Mouse (Mus musculus) embryonic facial prominence, embryonic 10.5 days (tissue): Measurements from ENCODE around the gene Ttll11. TPM values are rescaled to one million over a fixed set of nuclear protein-coding genes. Genes with fewer than 3 reads are reported as not detected.

Source experiments
- DNase-seq: peaks from one replicate; pipeline ENCODE4 v3.0.0-alpha.2; 2017; ENCODE audit warnings: low spot score
- H3K27ac ChIP-seq: fragments of 300-500 bp; sonication (generic); replicated peaks from 2 replicates; pipeline ENCODE4 v1.5.1; 2016; ENCODE audit warnings: mild to moderate bottlenecking
- H3K27me3 ChIP-seq: fragments of 300-500 bp; sonication (generic); replicated peaks from 2 replicates; pipeline ENCODE4 v1.6.1; 2016; ENCODE audit warnings: low read depth, mild to moderate bottlenecking; ENCODE audit not compliant: poor library complexity, severe bottlenecking
- H3K36me3 ChIP-seq: fragments of 300-500 bp; sonication (generic); replicated peaks from 2 replicates; pipeline ENCODE4 v1.6.1; 2016; ENCODE audit warnings: mild to moderate bottlenecking, moderate library complexity
- H3K4me1 ChIP-seq: fragments of 300-500 bp; sonication (generic); 2 replicates; pipeline ENCODE4 v1.6.1; 2016
- H3K4me3 ChIP-seq: fragments of 300-500 bp; sonication (generic); 2 replicates; pipeline ENCODE4 v1.5.1; 2016; ENCODE audit warnings: mild to moderate bottlenecking, moderate library complexity
- H3K9me3 ChIP-seq: fragments of 300-500 bp; sonication (generic); 2 replicates; pipeline ENCODE4 v1.6.1; 2016; ENCODE audit warnings: mild to moderate bottlenecking
- WGBS: fragments of 180-500 bp; shearing (Covaris S2); methylation state at CpG from one replicate; pipeline ENCODE4 v1.1.7; 2016; 5-methylcytosine and 5-hydroxymethylcytosine counted together
- polyA plus RNA-seq: library from polyadenylated mRNA; unstranded; fragments of >200 nt; fragmentation: Nextera tagmentation; extraction: Ambion mirVana; gene quantifications from 2 replicates; pipeline ENCODE4 v1.2.1, GENCODE M21; 2016

Ttll11 gene
- polyA plus RNA-seq, 1 experiment from 2014 or later, result 0.85 TPM

DNA sequence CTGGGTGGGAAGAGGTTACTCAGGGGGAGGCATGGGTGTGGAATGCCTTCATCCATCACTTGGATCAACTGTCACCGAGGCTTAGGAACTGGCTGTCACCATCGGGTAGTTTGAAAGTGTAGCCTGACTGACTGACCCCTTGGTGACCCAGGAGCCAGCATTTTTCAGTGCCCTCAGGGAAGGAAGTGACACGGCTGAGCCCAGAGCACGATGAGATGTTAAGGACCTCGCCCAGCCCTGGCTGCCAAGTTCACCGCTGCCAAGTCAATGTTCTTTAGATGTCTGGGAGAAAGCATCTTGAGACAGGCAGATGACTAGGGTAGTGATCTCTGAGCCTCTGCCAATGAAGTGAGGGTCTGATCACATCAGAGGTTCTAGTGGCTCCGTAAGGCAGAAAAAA, 95.4 kb downstream of the Ttll11 start:
- 39% methylated on average over 7 of the region's 7 CpGs for WGBS
- H3K4me3 ChIP-seq, result no peak overlapping the region
- DNase-seq, result peak; percentile 17
- H3K27ac ChIP-seq, result no peak overlapping the region
- H3K36me3 ChIP-seq, result no peaks in the 10 kb centered on the region
- H3K27me3 ChIP-seq, result peaks cover 24% of the 10 kb centered on the region
- peaks cover 32% of the 10 kb centered on the region for H3K4me1 ChIP-seq
- H3K9me3 ChIP-seq, result no peaks in the 10 kb centered on the region

DNA sequence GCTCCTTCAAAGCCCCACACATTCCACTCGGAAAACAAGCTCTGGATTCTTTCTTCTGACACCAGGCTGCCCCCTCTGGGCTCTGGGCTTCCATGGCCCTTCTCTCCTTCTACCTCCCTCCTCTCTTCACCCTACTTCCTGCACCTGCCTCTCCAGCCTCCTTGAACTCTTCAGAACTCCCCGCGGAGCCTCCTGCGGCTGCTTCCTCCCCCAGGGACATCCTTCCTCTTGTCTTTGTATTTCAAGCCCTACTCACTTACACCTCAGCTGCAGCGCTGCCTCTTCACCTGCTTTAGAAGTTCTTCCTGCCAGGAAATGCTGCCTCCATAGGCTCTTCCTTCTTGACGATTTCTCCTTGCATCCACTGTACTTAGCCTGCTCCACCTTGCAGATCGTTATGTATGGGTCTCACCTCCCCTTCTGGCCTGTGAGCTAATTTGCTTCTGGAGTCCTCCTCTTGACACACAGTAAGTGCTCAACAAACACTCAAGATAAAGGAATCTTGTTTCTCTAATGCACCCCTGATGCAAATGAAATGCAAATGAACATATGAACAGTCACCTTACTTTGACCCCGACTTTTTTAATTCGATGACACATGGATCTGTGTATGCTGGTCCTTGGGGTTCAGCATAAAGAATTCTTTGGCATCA, 97.3 kb downstream of the Ttll11 start:
- Histone ChIP-seq H3K27me3 (peaks cover 37% of the 10 kb centered on the region), H3K4me1 (peaks cover 33% of the 10 kb centered on the region), H3K9me3 (no peaks in the 10 kb centered on the region), H3K36me3 (no peaks in the 10 kb centered on the region), H3K27ac (no peak overlapping the region), H3K4me3 (no peak overlapping the region)
- 55% methylated on average over 9 of the region's 9 CpGs for WGBS
- DNase-seq, result no peak

DNA sequence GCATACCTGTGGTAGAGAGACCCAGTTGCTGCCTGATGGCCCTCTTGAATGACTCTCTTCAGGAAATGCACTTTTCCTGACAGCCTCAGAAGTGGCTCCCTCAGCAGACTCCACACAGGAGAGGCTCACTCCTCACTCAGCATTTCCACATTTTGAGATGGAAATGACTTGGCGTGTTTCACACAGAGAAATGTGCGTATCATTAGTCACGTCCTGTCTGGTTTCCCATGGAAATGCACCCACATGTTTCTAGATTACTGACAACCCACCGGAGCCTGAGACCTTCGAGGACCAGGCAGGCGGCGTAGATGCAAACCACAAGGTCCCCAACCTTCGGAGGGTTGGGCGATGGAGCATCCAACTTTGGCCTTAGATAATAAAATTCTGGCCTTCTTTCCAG, 97.8 kb downstream of the Ttll11 start:
- Histone ChIP-seq H3K36me3 (no peaks in the 10 kb centered on the region), H3K4me3 (no peak overlapping the region), H3K27me3 (peaks cover 37% of the 10 kb centered on the region), H3K27ac (no peak overlapping the region), H3K9me3 (no peaks in the 10 kb centered on the region), H3K4me1 (peaks cover 36% of the 10 kb centered on the region)
- WGBS, result 88% methylated on average over 9 of the region's 9 CpGs
- DNase-seq, result no peak

DNA sequence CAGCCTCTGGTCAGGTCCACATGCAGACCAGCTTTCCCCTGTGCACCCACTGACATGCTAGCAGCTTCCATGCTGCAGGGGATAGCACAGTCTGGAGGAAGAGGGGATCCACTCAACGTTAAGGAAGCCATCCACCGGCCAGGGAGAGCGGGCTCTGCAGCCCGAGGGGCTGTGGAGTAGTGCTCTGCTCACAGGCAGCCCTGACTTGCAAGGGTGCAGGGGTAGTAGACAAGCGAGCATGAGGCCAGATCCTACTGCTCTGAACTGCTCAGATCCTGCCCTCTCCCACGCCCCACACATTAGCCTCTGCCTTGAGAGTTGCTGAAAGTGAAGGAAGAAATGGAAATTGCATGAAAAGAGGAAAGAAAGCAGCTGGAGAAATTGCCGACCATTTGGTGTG, 99.4 kb downstream of the Ttll11 start:
- no peak overlapping the region for H3K4me3 ChIP-seq
- no peaks in the 10 kb centered on the region for H3K9me3 ChIP-seq
- no peaks in the 10 kb centered on the region for H3K36me3 ChIP-seq
- peaks cover 36% of the 10 kb centered on the region for H3K4me1 ChIP-seq
- no peak for DNase-seq
- WGBS, result 58% methylated on average over 7 of the region's 7 CpGs
- H3K27me3 ChIP-seq, result peaks cover 37% of the 10 kb centered on the region
- H3K27ac ChIP-seq, result no peak overlapping the region

DNA sequence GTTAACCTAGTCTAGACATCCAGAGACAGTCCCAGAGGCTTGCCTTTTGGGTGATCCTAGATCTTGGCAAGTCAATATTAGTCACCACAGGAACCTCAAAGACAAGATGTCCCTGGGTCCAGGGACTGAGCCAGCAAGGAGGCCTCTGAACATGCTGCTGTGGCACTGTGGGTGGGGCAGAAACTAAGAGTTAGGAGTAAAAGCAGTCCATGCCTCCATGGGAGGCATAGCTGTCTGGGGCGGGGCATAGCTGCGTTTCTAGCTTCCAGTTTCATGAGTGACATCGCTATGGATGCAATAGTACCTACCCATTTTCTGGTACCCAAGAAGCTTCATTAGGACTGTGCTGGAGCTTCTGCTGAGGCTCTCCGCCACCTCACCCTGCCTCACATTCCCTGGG, 99.8 kb downstream of the Ttll11 start:
- peaks cover 37% of the 10 kb centered on the region for H3K27me3 ChIP-seq
- H3K27ac ChIP-seq, result no peak overlapping the region
- H3K36me3 ChIP-seq, result no peaks in the 10 kb centered on the region
- no peak overlapping the region for H3K4me3 ChIP-seq
- 79% methylated on average over 4 of the region's 4 CpGs for WGBS
- peaks cover 34% of the 10 kb centered on the region for H3K4me1 ChIP-seq
- H3K9me3 ChIP-seq, result no peaks in the 10 kb centered on the region
- DNase-seq, result no peak

DNA sequence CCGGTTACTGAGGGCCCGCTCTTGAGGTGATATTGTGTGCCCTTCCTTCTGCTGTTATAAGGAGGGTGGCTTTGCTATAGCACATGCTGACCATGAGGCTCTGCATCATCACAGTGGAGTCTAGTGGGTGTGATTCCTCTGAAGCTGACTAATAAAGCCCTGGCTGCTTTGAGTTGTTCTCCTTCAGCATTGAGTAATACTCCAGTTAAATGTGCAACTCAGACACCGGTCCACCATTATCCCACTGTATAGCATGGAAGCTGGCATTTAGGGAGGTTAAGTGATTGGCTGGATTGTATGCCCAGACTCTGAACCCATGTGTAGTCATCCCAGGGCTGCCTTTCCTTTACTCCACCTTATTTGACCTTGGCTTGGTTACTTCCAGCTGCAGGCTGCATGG, 101.2 kb downstream of the Ttll11 start:
- no peak for DNase-seq
- Histone ChIP-seq H3K9me3 (no peaks in the 10 kb centered on the region), H3K27ac (no peak overlapping the region), H3K36me3 (no peaks in the 10 kb centered on the region), H3K4me1 (peaks cover 24% of the 10 kb centered on the region), H3K4me3 (no peak overlapping the region), H3K27me3 (peaks cover 37% of the 10 kb centered on the region)
- WGBS, result 94% methylated on average over 3 of the region's 3 CpGs

DNA sequence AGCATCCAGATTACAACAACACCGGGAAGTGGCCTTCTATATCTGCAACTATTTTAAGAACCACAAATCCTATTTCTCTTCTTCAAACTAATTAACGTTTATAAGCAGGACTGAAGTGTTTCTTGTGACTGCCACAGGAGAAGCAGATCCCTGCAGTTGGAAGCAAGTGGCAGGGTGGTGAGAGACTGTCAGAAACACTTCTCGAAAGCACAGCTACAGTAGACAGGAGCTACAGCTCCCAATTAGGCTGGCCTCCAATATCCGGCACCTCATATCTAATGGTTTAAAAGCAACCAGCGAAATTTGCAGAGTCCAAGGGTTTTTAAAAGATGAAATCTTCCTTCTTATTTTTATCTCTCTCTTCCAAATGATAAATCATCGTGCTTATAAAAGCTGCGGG, 104.1 kb downstream of the Ttll11 start:
- Histone ChIP-seq H3K36me3 (no peaks in the 10 kb centered on the region), H3K4me3 (no peak overlapping the region), H3K4me1 (peaks cover 16% of the 10 kb centered on the region), H3K27me3 (peaks cover 25% of the 10 kb centered on the region), H3K27ac (no peak overlapping the region), H3K9me3 (no peaks in the 10 kb centered on the region)
- DNase-seq, result no peak
- 89% methylated on average over 7 of the region's 7 CpGs for WGBS

DNA sequence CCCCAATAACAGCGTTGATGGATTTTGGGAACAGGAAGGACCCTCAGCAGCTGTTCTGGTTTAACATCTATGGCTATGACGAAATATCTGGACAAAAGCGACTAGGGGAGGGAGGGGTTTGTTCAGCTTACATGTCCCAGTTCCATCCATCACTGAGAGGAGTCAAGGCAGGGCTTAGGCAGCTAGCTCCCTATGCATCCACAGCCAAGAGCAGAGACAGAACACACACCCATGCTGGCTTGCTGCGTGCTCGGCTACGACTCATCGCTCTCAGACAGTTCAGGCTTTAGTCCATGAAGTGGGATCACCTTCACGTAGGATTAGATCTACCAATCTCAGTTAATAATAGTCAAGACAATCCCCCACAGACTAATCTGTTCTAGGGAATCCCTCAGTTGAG, 105.3 kb downstream of the Ttll11 start:
- H3K36me3 ChIP-seq, result no peaks in the 10 kb centered on the region
- peaks cover 6% of the 10 kb centered on the region; the same call in 1 of the 2 replicates for H3K4me1 ChIP-seq
- H3K27me3 ChIP-seq, result peaks cover 15% of the 10 kb centered on the region
- 85% methylated on average over 8 of the region's 8 CpGs for WGBS
- no peak overlapping the region for H3K4me3 ChIP-seq
- DNase-seq, result no peak
- no peaks in the 10 kb centered on the region for H3K9me3 ChIP-seq
- H3K27ac ChIP-seq, result no peak overlapping the region

DNA sequence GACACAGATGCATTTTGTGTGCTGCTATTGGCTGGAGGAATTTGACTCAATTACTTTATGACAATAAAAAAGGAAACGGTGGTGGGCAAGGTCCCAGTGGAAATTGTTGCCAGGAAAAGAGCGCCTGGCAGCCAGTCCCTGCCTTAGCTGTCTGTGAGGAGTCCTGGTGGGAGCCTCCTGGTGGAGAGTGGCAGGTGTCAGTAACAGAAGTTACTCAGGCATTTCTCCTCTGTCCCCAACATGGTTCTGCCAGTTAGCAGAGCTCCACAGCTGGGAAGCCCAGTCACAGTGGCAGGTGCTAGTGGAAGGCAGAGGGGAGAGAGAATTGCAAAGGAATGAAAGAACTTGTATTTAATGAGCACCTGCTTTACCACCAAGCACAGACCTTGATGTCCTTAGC, 110.5 kb downstream of the Ttll11 start:
- no peaks in the 10 kb centered on the region for H3K4me1 ChIP-seq
- H3K9me3 ChIP-seq, result no peaks in the 10 kb centered on the region
- no peaks in the 10 kb centered on the region for H3K27me3 ChIP-seq
- no peak overlapping the region for H3K27ac ChIP-seq
- DNase-seq, result no peak
- 74% methylated on average over 2 of the region's 2 CpGs for WGBS
- no peak overlapping the region for H3K4me3 ChIP-seq
- H3K36me3 ChIP-seq, result no peaks in the 10 kb centered on the region

DNA sequence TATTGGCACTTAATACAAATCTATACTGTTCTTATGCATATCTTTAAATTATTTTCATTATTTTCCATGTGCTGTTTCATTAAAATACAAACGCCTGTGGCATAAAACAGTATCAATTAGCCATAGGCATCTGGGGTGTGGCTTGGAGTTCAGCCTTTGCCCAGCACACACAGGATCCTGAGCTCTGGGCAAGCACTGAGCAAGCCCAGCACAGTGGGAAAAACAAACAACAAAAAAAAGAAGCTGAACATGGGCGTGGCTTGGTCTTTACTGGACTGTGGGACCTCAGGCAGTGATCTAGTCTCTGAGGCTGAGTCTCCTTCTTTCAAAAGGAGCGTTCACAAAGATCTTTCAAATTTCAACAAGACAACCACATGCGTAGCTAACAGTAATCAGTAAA, 116.4 kb downstream of the Ttll11 start:
- peaks cover 8% of the 10 kb centered on the region; the same call in 1 of the 2 replicates for H3K4me1 ChIP-seq
- H3K27ac ChIP-seq, result no peak overlapping the region
- no peak overlapping the region for H3K4me3 ChIP-seq
- no peaks in the 10 kb centered on the region; the same call in 1 of the 2 replicates for H3K27me3 ChIP-seq
- no peaks in the 10 kb centered on the region for H3K36me3 ChIP-seq
- no peaks in the 10 kb centered on the region for H3K9me3 ChIP-seq
- 77% methylated on average over 4 of the region's 4 CpGs for WGBS
- DNase-seq, result no peak

DNA sequence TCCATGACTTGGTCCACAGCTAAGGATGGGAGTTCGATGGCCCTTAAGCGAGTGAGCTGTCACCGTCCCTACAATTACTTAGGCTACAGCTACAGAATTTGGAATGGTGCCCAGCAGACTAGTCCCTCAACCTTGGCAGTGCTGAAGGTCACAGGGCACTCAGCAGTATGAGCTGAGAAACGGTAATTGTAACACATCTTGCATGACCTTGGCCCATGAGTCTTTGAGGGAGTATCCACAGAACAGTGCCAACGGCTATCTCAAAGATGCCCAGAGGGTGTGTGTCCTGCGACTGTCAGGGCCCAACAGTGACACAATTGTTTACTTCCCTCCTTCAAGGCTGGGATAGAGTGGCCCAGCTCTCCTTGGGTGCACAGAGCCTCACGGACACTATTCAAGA, 118.5 kb downstream of the Ttll11 start:
- Histone ChIP-seq H3K27me3 (no peaks in the 10 kb centered on the region; the same call in 1 of the 2 replicates), H3K4me1 (peaks cover 10% of the 10 kb centered on the region; the same call in 1 of the 2 replicates), H3K4me3 (no peak overlapping the region), H3K27ac (no peak overlapping the region), H3K36me3 (no peaks in the 10 kb centered on the region), H3K9me3 (no peaks in the 10 kb centered on the region)
- no peak for DNase-seq
- WGBS, result 83% methylated on average over 7 of the region's 7 CpGs

DNA sequence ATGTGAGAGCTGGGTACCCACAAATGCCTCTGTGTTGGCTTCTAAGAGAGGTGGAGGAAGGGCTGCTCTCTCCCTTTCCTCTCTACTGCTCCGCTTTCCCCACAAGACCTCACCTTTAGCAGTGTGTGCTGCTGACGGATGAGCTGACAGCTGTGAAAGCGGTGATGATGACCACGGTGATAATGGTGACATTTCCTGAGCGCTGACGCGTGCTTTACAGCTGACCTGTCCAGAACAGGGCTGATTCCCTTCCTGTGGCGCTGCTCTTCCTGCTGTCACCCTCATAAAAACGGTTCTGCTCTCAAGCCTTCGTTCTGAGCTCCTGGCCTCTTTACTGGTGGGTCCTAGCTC, 119.3 kb downstream of the Ttll11 start:
- DNase-seq, result no peak
- no peak overlapping the region for H3K4me3 ChIP-seq
- WGBS, result 71% methylated on average over 10 of the region's 10 CpGs
- peaks cover 10% of the 10 kb centered on the region; the same call in 1 of the 2 replicates for H3K4me1 ChIP-seq
- no peaks in the 10 kb centered on the region for H3K36me3 ChIP-seq
- no peak overlapping the region for H3K27ac ChIP-seq
- no peaks in the 10 kb centered on the region; the same call in 1 of the 2 replicates for H3K27me3 ChIP-seq
- no peaks in the 10 kb centered on the region for H3K9me3 ChIP-seq

DNA sequence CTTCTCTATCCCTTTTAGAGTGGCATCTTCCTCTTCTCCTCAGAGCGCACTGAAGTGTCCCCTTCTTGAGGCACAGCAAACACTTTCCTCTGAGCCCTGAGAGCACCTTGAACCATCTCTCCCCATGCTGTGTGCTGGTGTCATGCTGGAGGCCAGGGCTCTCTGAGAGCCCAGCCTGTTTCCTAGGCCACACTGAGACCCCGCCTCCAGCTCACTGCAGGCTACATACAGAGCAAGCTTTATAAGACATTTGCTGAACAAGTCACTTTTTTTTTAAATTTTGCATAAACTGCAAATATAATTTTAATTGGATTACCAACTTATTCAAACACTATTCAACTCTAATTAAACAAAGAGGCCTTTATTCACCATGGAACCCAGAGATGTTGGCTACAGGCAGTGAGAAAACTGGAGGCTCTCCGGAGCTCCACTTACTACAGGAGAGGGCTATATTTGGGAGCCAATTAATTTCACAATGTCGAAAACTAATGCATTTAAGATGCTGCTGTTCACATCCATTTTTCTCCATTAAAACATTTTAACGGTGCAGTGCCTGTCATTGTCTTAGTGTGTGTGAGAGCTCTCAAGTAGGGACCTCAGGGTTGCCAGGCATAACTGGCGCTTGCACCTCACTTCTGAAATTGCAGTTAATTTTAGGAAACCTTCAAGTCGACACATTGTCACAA, 119.9 kb downstream of the Ttll11 start:
- H3K36me3 ChIP-seq, result no peaks in the 10 kb centered on the region
- WGBS, result 81% methylated on average over 7 of the region's 7 CpGs
- DNase-seq, result no peak
- H3K4me3 ChIP-seq, result no peak overlapping the region
- H3K4me1 ChIP-seq, result peaks cover 11% of the 10 kb centered on the region
- H3K27me3 ChIP-seq, result no peaks in the 10 kb centered on the region; the same call in 1 of the 2 replicates
- no peak overlapping the region for H3K27ac ChIP-seq
- no peaks in the 10 kb centered on the region for H3K9me3 ChIP-seq
